Mouse (Mus musculus) forebrain, embryonic 10.5 days (tissue): ENCODE measurements at regions not wholly inside any gene's neighbourhood (a gene's known extent, or its start where the extent isn't known, plus 50 kb on each side); places are given as distances from the start of the nearest gene placed in this dataset.

Source experiments
- DNase-seq: peaks from one replicate; pipeline ENCODE4 v3.0.0-alpha.2; 2017; ENCODE audit warnings: low spot score; ENCODE audit errors: extremely low spot score
- H3K27ac ChIP-seq: fragments of 300-500 bp; sonication (generic); 2 replicates; pipeline ENCODE4 v1.5.1; 2016; ENCODE audit warnings: mild to moderate bottlenecking
- H3K27me3 ChIP-seq: fragments of 300-500 bp; sonication (generic); 2 replicates; pipeline ENCODE4 v1.6.1; 2016; ENCODE audit warnings: mild to moderate bottlenecking; ENCODE audit not compliant: poor library complexity, severe bottlenecking
- H3K36me3 ChIP-seq: fragments of 300-500 bp; sonication (generic); replicated peaks from 2 replicates; pipeline ENCODE4 v1.6.1; 2016; ENCODE audit warnings: mild to moderate bottlenecking, moderate library complexity
- H3K4me1 ChIP-seq: fragments of 300-500 bp; sonication (generic); 2 replicates; pipeline ENCODE4 v1.6.1; 2016
- H3K4me3 ChIP-seq: fragments of 300-500 bp; sonication (generic); 2 replicates; pipeline ENCODE4 v1.5.1; 2016; ENCODE audit warnings: mild to moderate bottlenecking, moderate library complexity
- H3K9me3 ChIP-seq: fragments of 300-500 bp; sonication (generic); 2 replicates; pipeline ENCODE4 v1.6.1; 2016; ENCODE audit warnings: mild to moderate bottlenecking, moderate library complexity
- WGBS: fragments of 180-500 bp; shearing (Covaris S2); methylation state at CpG from one replicate; pipeline ENCODE4 v1.1.7; 2016; 5-methylcytosine and 5-hydroxymethylcytosine counted together

GRCm38 (mm10) chr2:103848923-103849700 lies 51.7 kb upstream of the Caprin1 start:
- Histone ChIP-seq H3K9me3 (no peaks in the 10 kb centered on the region), H3K4me1 (no peaks in the 10 kb centered on the region), H3K4me3 (no peak overlapping the region), H3K27ac (peak overlapping the region; percentile 68), H3K27me3 (no peaks in the 10 kb centered on the region), H3K36me3 (no peaks in the 10 kb centered on the region)
- WGBS = 77% methylated on average over 9 of the region's 9 CpGs
- DNase-seq = peak; percentile 49

- H3K27ac ChIP-seq = no peak overlapping the region
- 85% methylated on average over 9 of the region's 9 CpGs for WGBS
Observed at GRCm38 (mm10) chr2:103849766-103850530, 52.5 kb upstream of the Caprin1 start.

GRCm38 (mm10) chr2:103850531-103850816 lies 53.0 kb upstream of the Caprin1 start:
- Histone ChIP-seq H3K36me3 (no peaks in the 10 kb centered on the region), H3K27me3 (no peaks in the 10 kb centered on the region), H3K9me3 (no peaks in the 10 kb centered on the region), H3K27ac (no peak overlapping the region), H3K4me1 (no peaks in the 10 kb centered on the region), H3K4me3 (no peak overlapping the region)
- DNase-seq = no peak
- 91% methylated on average over 5 of the region's 5 CpGs for WGBS

More at GRCm38 (mm10) chr2:103849766-103850530, 52.5 kb upstream of the Caprin1 start:
- Histone ChIP-seq H3K4me1 (no peaks in the 10 kb centered on the region), H3K4me3 (no peak overlapping the region), H3K9me3 (no peaks in the 10 kb centered on the region), H3K36me3 (no peaks in the 10 kb centered on the region), H3K27me3 (no peaks in the 10 kb centered on the region)
- DNase-seq = no peak

DNA sequence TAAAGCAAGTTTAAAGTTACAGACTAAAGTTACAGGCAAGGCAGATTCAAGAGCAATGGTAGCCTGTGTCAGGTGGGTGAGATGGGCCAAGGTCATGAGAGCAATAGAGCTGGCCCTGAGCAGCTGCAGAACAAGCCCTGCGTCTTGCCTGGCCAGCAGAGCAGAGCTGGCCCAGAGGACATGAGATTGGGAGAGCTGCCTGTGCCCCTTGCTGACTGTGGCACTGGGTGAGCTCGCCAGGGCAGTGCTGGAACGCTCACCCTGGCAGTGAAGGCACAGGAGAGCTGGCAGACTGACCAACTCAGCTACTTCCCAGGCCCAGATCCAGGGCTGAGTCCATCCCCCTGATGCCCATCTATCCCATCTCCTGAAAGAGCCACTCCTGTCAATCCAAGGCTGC lies 53.7 kb upstream of the Caprin1 start:
- no peaks in the 10 kb centered on the region for H3K9me3 ChIP-seq
- no peak for DNase-seq

DNA sequence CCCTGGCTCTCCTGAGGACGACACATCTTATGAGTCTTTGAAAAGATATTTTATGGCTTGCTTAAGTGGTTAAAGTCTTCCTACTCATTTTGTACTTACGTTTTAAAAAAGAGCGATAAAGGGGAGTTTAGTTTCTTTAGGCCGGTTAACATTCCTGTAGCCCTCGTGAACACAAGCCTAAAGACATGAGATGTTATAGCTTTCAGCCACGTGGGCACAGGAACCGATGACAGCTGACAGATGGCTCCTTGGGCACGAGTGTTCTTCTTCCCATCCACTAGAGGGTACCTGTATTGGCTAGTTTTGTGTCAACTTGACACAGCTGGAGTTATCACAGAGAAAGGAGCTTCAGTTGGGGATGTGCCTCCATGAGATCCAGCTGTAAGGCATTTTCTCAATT lies 63.8 kb upstream of the Caprin1 start:
- whole genome bisulfite sequencing = 86% methylated on average over 8 of the region's 8 CpGs
- Histone ChIP-seq H3K4me3 (no peak overlapping the region), H3K27me3 (no peaks in the 10 kb centered on the region), H3K4me1 (no peaks in the 10 kb centered on the region), H3K27ac (no peak overlapping the region), H3K36me3 (no peaks in the 10 kb centered on the region), H3K9me3 (no peaks in the 10 kb centered on the region)
- no peak for DNase-seq

More for the DNA sequence above, 53.7 kb upstream of the Caprin1 start:
- Histone ChIP-seq H3K4me1 (no peaks in the 10 kb centered on the region), H3K36me3 (no peaks in the 10 kb centered on the region), H3K27ac (no peak overlapping the region), H3K27me3 (no peaks in the 10 kb centered on the region), H3K4me3 (no peak overlapping the region)
- 84% methylated on average over 3 of the region's 3 CpGs for WGBS

GRCm38 (mm10) chr2:103864254-103864653 lies 66.8 kb upstream of the Caprin1 start:
- no peaks in the 10 kb centered on the region for H3K9me3 ChIP-seq
- DNase-seq = no peak
- 85% methylated on average over 2 of the region's 2 CpGs for WGBS
- H3K36me3 ChIP-seq = no peaks in the 10 kb centered on the region
- H3K4me1 ChIP-seq = no peaks in the 10 kb centered on the region
- H3K4me3 ChIP-seq = no peak overlapping the region
- 0 out of 2 replicates have a peak, but pooled peaks cover 3% of the 10 kb centered on the region for H3K27me3 ChIP-seq
- H3K27ac ChIP-seq = no peak overlapping the region

- H3K4me3 ChIP-seq = no peak overlapping the region
- H3K4me1 ChIP-seq = no peaks in the 10 kb centered on the region
- 0 out of 2 replicates have a peak, but pooled peaks cover 3% of the 10 kb centered on the region for H3K27me3 ChIP-seq
- H3K9me3 ChIP-seq = no peaks in the 10 kb centered on the region
- WGBS = 75% methylated on average over 4 of the region's 4 CpGs
- H3K36me3 ChIP-seq = no peaks in the 10 kb centered on the region
- peak; percentile 55 for DNase-seq
- no peak overlapping the region for H3K27ac ChIP-seq
Observed at GRCm38 (mm10) chr2:103865319-103866171, 68.1 kb upstream of the Caprin1 start.

DNA sequence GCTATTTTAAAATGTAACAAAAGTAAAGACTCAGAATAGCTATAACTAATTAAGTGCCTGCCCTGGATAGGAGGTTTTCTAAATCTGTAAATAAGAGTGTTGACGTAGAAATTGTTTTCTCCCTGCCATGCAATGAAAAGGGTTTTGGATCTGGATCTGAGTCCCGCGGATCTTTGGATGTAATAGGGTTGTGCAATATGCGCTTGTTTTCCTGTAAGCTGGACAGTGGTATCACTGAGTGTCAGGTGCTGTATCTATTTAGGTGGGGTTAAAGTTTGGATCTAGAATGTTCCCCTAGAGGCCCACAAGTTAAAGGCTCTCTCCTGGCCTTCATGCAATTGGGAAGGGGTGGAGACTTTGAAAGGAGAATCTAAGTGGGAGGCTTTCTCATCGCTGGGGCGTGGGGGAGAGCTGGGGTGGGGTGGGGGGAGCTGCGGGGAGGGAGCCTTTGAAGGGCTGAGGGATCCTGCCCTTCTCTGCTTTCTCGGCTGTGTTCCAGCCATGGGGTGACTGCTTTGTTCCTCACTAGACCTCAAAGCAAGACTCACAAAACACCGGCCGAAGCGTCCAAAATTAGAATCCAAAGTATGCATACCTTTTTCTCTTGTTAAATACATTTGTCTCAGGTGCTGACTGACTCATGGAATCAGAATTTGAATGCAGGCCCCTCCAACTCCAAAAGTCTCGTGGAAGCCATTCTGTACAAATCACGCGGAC lies 70.0 kb upstream of the Caprin1 start:
- H3K36me3 ChIP-seq = no peaks in the 10 kb centered on the region
- WGBS = 81% methylated on average over 14 of the region's 14 CpGs
- H3K27me3 ChIP-seq = 0 out of 2 replicates have a peak, but pooled peaks cover 3% of the 10 kb centered on the region
- H3K4me1 ChIP-seq = peaks cover 15% of the 10 kb centered on the region
- DNase-seq = no peak
- H3K9me3 ChIP-seq = no peaks in the 10 kb centered on the region
- no peak overlapping the region for H3K27ac ChIP-seq
- H3K4me3 ChIP-seq = no peak overlapping the region

GRCm38 (mm10) chr2:103867958-103868330 lies 70.5 kb upstream of the Caprin1 start:
- Histone ChIP-seq H3K27ac (no peak overlapping the region), H3K27me3 (0 out of 2 replicates have a peak, but pooled peaks cover 3% of the 10 kb centered on the region), H3K4me3 (no peak overlapping the region), H3K9me3 (no peaks in the 10 kb centered on the region), H3K36me3 (no peaks in the 10 kb centered on the region), H3K4me1 (peaks cover 15% of the 10 kb centered on the region)
- 92% methylated on average over 13 of the region's 13 CpGs for WGBS
- DNase-seq = no peak

- no peak overlapping the region for H3K27ac ChIP-seq
- no peaks in the 10 kb centered on the region for H3K9me3 ChIP-seq
- H3K36me3 ChIP-seq = no peaks in the 10 kb centered on the region
- H3K27me3 ChIP-seq = 0 out of 2 replicates have a peak, but pooled peaks cover 3% of the 10 kb centered on the region
- peaks cover 15% of the 10 kb centered on the region for H3K4me1 ChIP-seq
- no peak for DNase-seq
- no peak overlapping the region for H3K4me3 ChIP-seq
- 60% methylated on average over 7 of the region's 7 CpGs for WGBS
Observed at GRCm38 (mm10) chr2:103868655-103869054, 71.2 kb upstream of the Caprin1 start.

- H3K9me3 ChIP-seq = no peaks in the 10 kb centered on the region
- H3K27ac ChIP-seq = 0 out of 2 replicates have a peak overlapping the region, but pooled peaks have one; percentile 7
- 26% methylated on average over 12 of the region's 12 CpGs for WGBS
Observed at GRCm38 (mm10) chr2:103871522-103872276, 74.2 kb upstream of the Caprin1 start.

More at GRCm38 (mm10) chr2:103871522-103872276, 74.2 kb upstream of the Caprin1 start:
- 0 out of 2 replicates have a peak, but pooled peaks cover 3% of the 10 kb centered on the region for H3K27me3 ChIP-seq
- DNase-seq = peak; percentile 76
- H3K4me1 ChIP-seq = peaks cover 15% of the 10 kb centered on the region
- no peak overlapping the region for H3K4me3 ChIP-seq
- no peaks in the 10 kb centered on the region for H3K36me3 ChIP-seq
